Mouse (Mus musculus) testis, adult 10 weeks (tissue): Measurements from ENCODE around the gene Hdgfl2. TPM values are rescaled to one million over a fixed set of nuclear protein-coding genes. Genes with fewer than 3 reads are reported as not detected.

Experiments used
- polyA plus RNA-seq: library from polyadenylated mRNA; stranded (reverse); fragments of 350-450 nt; fragmentation: Illumina TruSeq; extraction: RNeasy Lipid Tissue Mini Kit (QIAGEN cat#74804); gene quantifications from one replicate; pipeline ENCODE4 v1.2.3, GENCODE M21; 2014; ENCODE audit warnings: low read depth, low replicate concordance

Hdgfl2 gene
- polyA plus RNA-seq: 8.6 TPM

DNA sequence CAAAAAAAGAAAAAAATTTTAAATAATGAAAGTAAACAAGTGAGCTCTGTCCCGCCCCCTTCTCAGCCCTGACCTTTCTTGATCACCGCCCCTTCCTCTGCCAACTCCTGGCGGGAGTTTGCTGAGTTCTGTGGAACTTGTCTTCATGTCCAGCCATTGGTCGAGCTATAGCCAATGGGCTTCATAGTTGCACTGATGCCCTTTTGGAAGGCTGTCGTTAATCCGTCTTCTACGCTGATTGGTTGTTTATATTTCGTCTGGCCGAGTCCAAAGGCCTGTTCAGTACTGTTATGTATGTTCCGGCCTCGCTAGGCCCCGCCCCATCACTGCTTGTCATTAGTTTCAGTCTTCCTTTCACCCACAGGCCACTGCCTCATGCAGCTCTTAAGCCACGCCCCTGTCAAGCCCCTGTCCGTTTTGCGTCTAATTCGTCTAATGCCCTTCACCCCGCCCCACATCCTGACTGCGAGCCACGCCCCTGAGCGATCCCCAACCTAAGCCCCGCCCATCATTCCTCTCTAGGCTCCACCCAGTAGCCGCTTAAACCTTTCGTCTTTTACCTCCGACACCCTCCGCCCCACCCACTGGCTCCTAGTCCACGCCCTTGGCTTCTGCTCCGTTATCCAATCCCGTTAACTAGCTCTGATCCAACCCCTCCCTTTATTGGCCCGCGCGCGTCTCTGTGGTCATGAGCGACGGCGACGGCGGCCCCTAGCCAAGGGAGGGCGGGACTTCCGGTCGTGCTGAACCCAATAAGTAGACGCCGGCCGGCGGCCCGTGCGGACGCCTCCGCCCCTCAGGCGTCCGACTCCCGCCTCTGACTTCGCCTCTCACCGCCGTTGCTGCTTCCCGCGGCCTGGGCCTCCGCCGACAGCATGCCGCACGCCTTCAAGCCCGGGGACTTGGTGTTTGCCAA is at the start of gene Hdgfl2:
Hdgfl2 (plus strand) TSS at position 755 of the 916 bp plus-strand sequence.

DNA sequence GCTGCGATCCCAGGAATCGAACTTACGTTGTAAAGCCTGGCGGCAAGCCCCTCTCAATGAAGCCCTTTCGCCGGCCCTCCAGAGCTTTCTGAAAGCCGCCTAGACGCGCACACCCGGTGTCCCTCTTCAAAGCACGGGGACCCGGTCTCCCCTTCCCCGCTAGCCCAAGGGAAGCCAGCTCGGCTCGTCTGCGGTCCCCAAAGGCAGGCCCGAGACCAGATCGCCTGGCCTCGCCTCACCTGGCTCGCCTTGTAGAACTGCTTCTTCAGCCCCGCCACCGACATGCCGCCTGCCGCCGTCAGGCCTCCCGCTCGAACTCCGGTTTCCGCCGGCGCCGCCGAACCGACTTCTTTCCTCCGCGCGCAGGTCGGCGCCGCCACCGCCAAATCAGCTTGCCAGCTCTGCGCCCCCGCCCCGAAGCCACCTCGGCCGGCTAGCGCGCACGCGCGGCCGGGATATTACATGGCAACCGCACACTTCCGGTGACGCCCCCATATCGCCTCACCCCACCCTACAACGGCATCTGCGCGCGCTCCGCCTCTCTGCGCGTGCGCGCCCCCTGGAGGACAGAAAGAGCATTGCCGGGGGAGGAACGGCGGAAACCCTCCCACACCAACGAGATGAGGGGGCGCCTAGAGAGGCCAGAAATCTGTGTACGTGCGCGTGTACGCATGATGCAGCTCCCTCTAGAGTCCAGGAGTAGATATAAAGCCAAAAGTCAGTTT is 43.1 kb upstream of the Hdgfl2 start, which contains the start of gene Sh3gl1:
Sh3gl1 (minus strand) TSS at position 460 of the 725 bp plus-strand sequence.

GRCm38 (mm10) chr17:56040030-56040856 is 39.2 kb upstream of the Hdgfl2 start, which contains the start of gene Chaf1a:
Chaf1a (plus strand) TSS chr17:56040439.

DNA sequence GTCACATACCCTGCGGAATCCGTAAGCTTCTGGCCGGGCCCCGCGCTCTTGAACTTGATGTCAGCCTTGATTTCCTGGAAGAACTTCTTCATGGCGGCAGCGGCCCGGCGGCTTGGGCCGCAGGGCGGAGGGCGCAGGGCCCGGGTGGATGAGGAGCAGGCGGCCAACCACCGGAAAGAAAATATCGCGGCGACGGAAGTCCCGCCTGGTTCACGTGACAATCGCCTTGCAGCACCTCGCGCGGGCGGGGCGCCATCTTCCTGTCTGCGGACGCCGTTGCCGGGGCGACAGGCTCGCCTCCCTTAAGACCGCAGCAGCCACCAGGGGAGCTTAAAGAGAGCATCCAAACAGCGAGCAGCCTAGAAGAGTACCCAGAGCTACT is 4.6 kb upstream of the Hdgfl2 start, which contains the start of gene Ubxn6:
Ubxn6 (minus strand) TSS at position 202 of the 382 bp plus-strand sequence.

GRCm38 (mm10) chr17:56109219-56110051 is 30.0 kb downstream of the Hdgfl2 start, which contains the start of gene Plin4:
Plin4 (minus strand) TSS chr17:56109803.

DNA sequence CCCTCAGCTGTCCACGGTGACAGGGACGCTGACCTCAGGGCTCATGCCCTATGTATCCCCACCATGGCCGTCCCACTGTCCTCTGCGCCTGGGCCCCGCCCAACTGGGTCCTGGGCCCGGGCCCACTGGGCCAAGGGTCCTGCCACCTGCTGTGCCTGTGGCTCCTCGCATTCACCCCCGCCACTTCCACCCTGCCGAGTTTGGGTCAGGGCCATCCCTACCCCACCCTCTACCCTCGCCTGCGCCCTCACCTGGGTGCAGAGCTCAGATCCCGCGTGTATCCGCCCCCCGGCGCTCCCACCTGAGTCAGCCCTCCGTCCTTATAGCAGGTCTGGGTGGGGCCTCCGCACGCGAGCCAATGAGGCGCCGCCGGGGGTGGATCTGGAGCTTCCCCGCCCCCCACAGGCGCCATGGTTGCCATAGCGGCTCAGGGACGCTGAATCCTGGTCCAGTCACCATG is 37.8 kb downstream of the Hdgfl2 start, which contains the start of gene Plin5:
Plin5 (minus strand) TSS at position 346 of the 460 bp plus-strand sequence.

DNA sequence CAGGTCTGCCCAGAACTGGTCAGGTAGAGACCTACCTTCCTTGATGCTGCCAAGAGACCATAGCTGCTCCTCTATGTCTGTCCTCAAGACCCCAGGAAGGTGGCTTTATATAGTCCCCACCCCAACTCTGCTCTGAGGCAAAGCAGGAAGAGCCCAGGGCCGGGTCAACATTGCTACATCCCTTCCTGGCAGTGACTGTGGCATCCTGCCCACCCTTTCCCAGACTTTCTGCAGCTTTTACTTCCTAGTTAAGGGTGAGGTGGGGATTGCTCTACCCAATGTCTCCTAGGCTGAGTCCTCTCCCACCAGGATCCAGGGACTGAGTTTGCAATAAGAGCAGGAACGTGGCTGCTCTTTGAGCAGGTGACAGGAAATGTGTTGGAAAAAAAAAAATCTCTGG is 42.4 kb downstream of the Hdgfl2 start, which contains the start of gene Lrg1:
Lrg1 (minus strand) TSS at position 176 of the 400 bp plus-strand sequence.

GRCm38 (mm10) chr17:56139858-56140595 is 60.6 kb downstream of the Hdgfl2 start, which contains the start of gene Sema6b:
Sema6b (minus strand) TSS chr17:56140343.

Other genes starting within 250 kb of the Hdgfl2 start
- 3.0 TPM for gene Zfp119a, start 200.7 kb upstream of the Hdgfl2 start, polyA plus RNA-seq
- gene Zfp959, start 187.5 kb upstream of the Hdgfl2 start, polyA plus RNA-seq: 4.6 TPM
- 5.8 TPM for gene Zfp119b, start 130.1 kb upstream of the Hdgfl2 start, polyA plus RNA-seq
- not detected for gene Ebi3, start 127.0 kb upstream of the Hdgfl2 start, polyA plus RNA-seq
- gene Yju2, start 120.5 kb upstream of the Hdgfl2 start, polyA plus RNA-seq: 1.1 TPM
- not detected for gene Shd, start 109.2 kb upstream of the Hdgfl2 start, polyA plus RNA-seq
- not detected for gene Fsd1, start 93.1 kb upstream of the Hdgfl2 start, polyA plus RNA-seq
- 2.7 TPM for gene Stap2, start 74.0 kb upstream of the Hdgfl2 start, polyA plus RNA-seq
- not detected for gene Mpnd, start 73.9 kb upstream of the Hdgfl2 start, polyA plus RNA-seq
- gene Sh3gl1, start 43.0 kb upstream of the Hdgfl2 start, polyA plus RNA-seq: 1.3 TPM
- gene Chaf1a, start 39.2 kb upstream of the Hdgfl2 start, polyA plus RNA-seq: 9.1 TPM
- gene Ubxn6, start 4.6 kb upstream of the Hdgfl2 start, polyA plus RNA-seq: 116 TPM
- 0.07 TPM for gene Plin4, start 30.2 kb downstream of the Hdgfl2 start, polyA plus RNA-seq
- 0.46 TPM for gene Plin5, start 38.0 kb downstream of the Hdgfl2 start, polyA plus RNA-seq
- gene Lrg1, start 42.4 kb downstream of the Hdgfl2 start, polyA plus RNA-seq: not detected
- not detected for gene Sema6b, start 60.7 kb downstream of the Hdgfl2 start, polyA plus RNA-seq
- gene Tnfaip8l1, start 82.8 kb downstream of the Hdgfl2 start, polyA plus RNA-seq: 0.07 TPM
- gene Mydgf, start 104.3 kb downstream of the Hdgfl2 start, polyA plus RNA-seq: 9.1 TPM
- 0.27 TPM for gene Dpp9, start 139.3 kb downstream of the Hdgfl2 start, polyA plus RNA-seq
- gene Fem1a, start 177.2 kb downstream of the Hdgfl2 start, polyA plus RNA-seq: 1.0 TPM
- gene Ticam1, start 197.2 kb downstream of the Hdgfl2 start, polyA plus RNA-seq: not detected
- 4.0 TPM for gene Plin3, start 213.2 kb downstream of the Hdgfl2 start, polyA plus RNA-seq
- 61.7 TPM for gene Arrdc5, start 220.7 kb downstream of the Hdgfl2 start, polyA plus RNA-seq
- gene Uhrf1, start 223.7 kb downstream of the Hdgfl2 start, polyA plus RNA-seq: 22.3 TPM
- 1.2 TPM for gene Kdm4b, start 246.4 kb downstream of the Hdgfl2 start, polyA plus RNA-seq